Comparison of ENCODE assay signal across 28 mouse cellular contexts in genomic region chr5:51750456-51750855, GRCm38 (mm10).
"Had no signal": no experiment of that assay in that cellular context is flagged by ENCODE, and none has a peak within 500 bp of the region (broad histone marks: within the 10 kb centered on the region; RNA-seq: fewer than 3 reads in every experiment).

No protein-coding gene starts in this region.

- ATAC-seq: hindbrain, postnatal 0 days; intestine, embryonic 16.5 days had no signal

- H3K36me3 ChIP-seq: heart, embryonic 10.5 days; heart, embryonic 12.5 days; hindbrain, embryonic 10.5 days; hindbrain, embryonic 13.5 days; hindbrain, embryonic 15.5 days; kidney, embryonic 15.5 days; limb, embryonic 10.5 days; limb, embryonic 12.5 days; liver, embryonic 13.5 days; liver, embryonic 15.5 days had no signal

- H3K9me3 ChIP-seq: heart, embryonic 10.5 days; heart, embryonic 12.5 days; hindbrain, embryonic 10.5 days; hindbrain, embryonic 13.5 days; hindbrain, embryonic 15.5 days; kidney, embryonic 15.5 days; limb, embryonic 10.5 days; limb, embryonic 12.5 days; liver, embryonic 13.5 days; liver, embryonic 15.5 days had no signal

- H3K4me1 ChIP-seq: heart, embryonic 10.5 days; heart, embryonic 12.5 days; hindbrain, embryonic 10.5 days; hindbrain, embryonic 13.5 days; hindbrain, embryonic 15.5 days; kidney, embryonic 15.5 days; limb, embryonic 12.5 days; liver, embryonic 13.5 days; liver, embryonic 15.5 days had no signal

- H3K27me3 ChIP-seq: heart, embryonic 12.5 days; hindbrain, embryonic 13.5 days; hindbrain, embryonic 15.5 days; kidney, embryonic 15.5 days; liver, embryonic 13.5 days; liver, embryonic 15.5 days had no signal

- H3K4me2 ChIP-seq: heart, embryonic 12.5 days; hindbrain, embryonic 13.5 days; hindbrain, embryonic 15.5 days; kidney, embryonic 15.5 days; limb, embryonic 12.5 days; liver, embryonic 11.5 days; liver, embryonic 13.5 days; liver, embryonic 15.5 days had no signal

- H3K27ac ChIP-seq: gastrocnemius, adult 2 months; heart, embryonic 10.5 days; hindbrain, embryonic 10.5 days; hindbrain, embryonic 13.5 days; hindbrain, embryonic 15.5 days; hindbrain, postnatal 0 days; kidney, embryonic 15.5 days; kidney, postnatal 0 days; layer of hippocampus, adult 2 months; left cerebral cortex, adult 2 months; limb, embryonic 10.5 days; limb, embryonic 12.5 days; liver, embryonic 13.5 days; liver, embryonic 15.5 days had no signal

- DNase-seq: gastrocnemius, adult 2 months; gastrocnemius, postnatal 10 days; gastrocnemius, postnatal 25 days; heart, adult 18-20 months; heart, postnatal 10 days; heart, postnatal 4 days; kidney, adult 11 months; kidney, adult 2 months; kidney, adult 9 months; kidney, postnatal 14 days; kidney, postnatal 36 days; liver; liver, embryonic 13.5 days had no signal

- H3K4me3 ChIP-seq: gastrocnemius, adult 2 months; heart, embryonic 10.5 days; heart, embryonic 12.5 days; hindbrain, embryonic 10.5 days; hindbrain, embryonic 13.5 days; hindbrain, embryonic 15.5 days; kidney, embryonic 15.5 days; layer of hippocampus, adult 2 months; left cerebral cortex, adult 2 months; limb, embryonic 10.5 days; limb, embryonic 12.5 days; liver, embryonic 13.5 days; liver, embryonic 15.5 days had no signal

- H3K9ac ChIP-seq: heart, embryonic 12.5 days; hindbrain, embryonic 13.5 days; hindbrain, embryonic 15.5 days; kidney, embryonic 15.5 days; limb, embryonic 12.5 days; liver, embryonic 13.5 days; liver, embryonic 15.5 days had no signal
